Mouse (Mus musculus): ENCODE results near the gene Ankub1. TPM values are rescaled to one million over a fixed set of nuclear protein-coding genes. Genes with fewer than 3 reads are reported as not detected.

The Ankub1 gene
- 0.16 and 0.31 TPM in 2 replicates for polyA plus RNA-seq (2014; fragmentation: Nextera tagmentation; extraction: Ambion mirVana)

GRCm38 (mm10) chr3:57692719-57693118 lies at the start of gene Ankub1:
Ankub1 (minus strand) TSS chr3:57692799.
- 28% methylated on average over 2 of the region's 2 CpGs for WGBS
- ATAC-seq (ENCODE audit: low FRiP score) = no peak
- no peak within 1 kb of the TSS for H3K4me2 ChIP-seq (replicated peaks)
- H3K9ac ChIP-seq = no peak within 1 kb of the TSS
- DNase-seq (ENCODE audit: low spot score) = no peak
- no peaks in the 10 kb centered on the region for H3K36me3 ChIP-seq (replicated peaks; ENCODE audit: control insufficient read depth, insufficient read depth)
- H3K27me3 ChIP-seq (ENCODE audit: control insufficient read depth, insufficient read depth, low read length) = no peaks in the 10 kb centered on the region
- H3K4me1 ChIP-seq (replicated peaks; ENCODE audit: control insufficient read depth, insufficient read depth, low read length) = no peaks in the 10 kb centered on the region
- no peak within 1 kb of the TSS for H3K27ac ChIP-seq
- H3K4me3 ChIP-seq (replicated peaks; ENCODE audit: low read length) = no peak within 1 kb of the TSS
- H3K9me3 ChIP-seq (ENCODE audit: control insufficient read depth, low read length) = no peaks in the 10 kb centered on the region

GRCm38 (mm10) chr3:57739830-57740229 lies 47.2 kb upstream of the Ankub1 start:
- H3K9me3 ChIP-seq (ENCODE audit: control insufficient read depth, low read length) = no peaks in the 10 kb centered on the region
- H3K27me3 ChIP-seq (ENCODE audit: control insufficient read depth, insufficient read depth, low read length) = no peaks in the 10 kb centered on the region
- no peaks in the 10 kb centered on the region for H3K36me3 ChIP-seq (replicated peaks; ENCODE audit: control insufficient read depth, insufficient read depth)
- H3K4me1 ChIP-seq (replicated peaks; ENCODE audit: control insufficient read depth, insufficient read depth, low read length) = peaks cover 19% of the 10 kb centered on the region
- H3K4me3 ChIP-seq (replicated peaks; ENCODE audit: low read length) = no peak overlapping the region
- DNase-seq (ENCODE audit: low spot score) (no peak), ATAC-seq (ENCODE audit: low FRiP score) (no peak)
- H3K4me2 ChIP-seq (replicated peaks) = no peak overlapping the region
- WGBS = 92% methylated on average over 1 of the region's 1 CpGs
- no peak overlapping the region for H3K9ac ChIP-seq
- H3K27ac ChIP-seq = no peak overlapping the region

- Histone ChIP-seq H3K4me1 (replicated peaks; ENCODE audit: control insufficient read depth, insufficient read depth, low read length) (peaks cover 20% of the 10 kb centered on the region), H3K9me3 (ENCODE audit: control insufficient read depth, low read length) (no peaks in the 10 kb centered on the region), H3K36me3 (replicated peaks; ENCODE audit: control insufficient read depth, insufficient read depth) (no peaks in the 10 kb centered on the region), H3K4me3 (replicated peaks; ENCODE audit: low read length) (peak overlapping the region; percentile 73), H3K27me3 (ENCODE audit: control insufficient read depth, insufficient read depth, low read length) (no peaks in the 10 kb centered on the region), H3K27ac (peak overlapping the region; percentile 92), H3K4me2 (replicated peaks) (peak overlapping the region; percentile 90), H3K9ac (peak overlapping the region; percentile 69)
- ATAC-seq (ENCODE audit: low FRiP score) (no peak), DNase-seq (ENCODE audit: low spot score) (no peak)
- under 1% methylated on average over 13 of the region's 13 CpGs for WGBS
These were observed 44.0 kb upstream of the Ankub1 start for GRCm38 (mm10) chr3:57736419-57737095.

- under 1% methylated on average over 59 of the region's 59 CpGs for WGBS
- no peaks in the 10 kb centered on the region for H3K9me3 ChIP-seq (ENCODE audit: control insufficient read depth, low read length)
- H3K27ac ChIP-seq = peak within 1 kb of the TSS; percentile 92
- peak within 1 kb of the TSS; percentile 69 for H3K9ac ChIP-seq
- H3K4me2 ChIP-seq (replicated peaks) = peak within 1 kb of the TSS; percentile 90
- peak; percentile 95 for DNase-seq (ENCODE audit: low spot score)
- H3K36me3 ChIP-seq (replicated peaks; ENCODE audit: control insufficient read depth, insufficient read depth) = no peaks in the 10 kb centered on the region
- no peaks in the 10 kb centered on the region for H3K27me3 ChIP-seq (ENCODE audit: control insufficient read depth, insufficient read depth, low read length)
- H3K4me1 ChIP-seq (replicated peaks; ENCODE audit: control insufficient read depth, insufficient read depth, low read length) = peaks cover 20% of the 10 kb centered on the region
- peak within 1 kb of the TSS; percentile 73 for H3K4me3 ChIP-seq (replicated peaks; ENCODE audit: low read length)
- ATAC-seq (ENCODE audit: low FRiP score) = peak; percentile 100
These were observed 43.1 kb upstream of the Ankub1 start, which contains the start of gene Rnf13 for GRCm38 (mm10) chr3:57735511-57736370. Rnf13 (plus strand) TSS chr3:57736062.

- WGBS = 77% methylated on average over 5 of the region's 5 CpGs
- H3K4me1 ChIP-seq (replicated peaks; ENCODE audit: control insufficient read depth, insufficient read depth, low read length) = peaks cover 14% of the 10 kb centered on the region
These were observed 39.8 kb upstream of the Ankub1 start for GRCm38 (mm10) chr3:57732206-57732915.

GRCm38 (mm10) chr3:57714151-57714550 lies 21.6 kb upstream of the Ankub1 start:
- DNase-seq (ENCODE audit: low spot score) (no peak), ATAC-seq (ENCODE audit: low FRiP score) (no peak)
- Histone ChIP-seq H3K9ac (no peak overlapping the region), H3K27me3 (ENCODE audit: control insufficient read depth, insufficient read depth, low read length) (no peaks in the 10 kb centered on the region), H3K4me2 (replicated peaks) (no peak overlapping the region), H3K36me3 (replicated peaks; ENCODE audit: control insufficient read depth, insufficient read depth) (no peaks in the 10 kb centered on the region), H3K9me3 (ENCODE audit: control insufficient read depth, low read length) (no peaks in the 10 kb centered on the region), H3K4me1 (replicated peaks; ENCODE audit: control insufficient read depth, insufficient read depth, low read length) (no peaks in the 10 kb centered on the region), H3K27ac (no peak overlapping the region), H3K4me3 (replicated peaks; ENCODE audit: low read length) (no peak overlapping the region)
- WGBS = 91% methylated on average over 6 of the region's 6 CpGs

More at GRCm38 (mm10) chr3:57732206-57732915, 39.8 kb upstream of the Ankub1 start:
- Histone ChIP-seq H3K9ac (no peak overlapping the region), H3K27ac (no peak overlapping the region), H3K4me2 (replicated peaks) (no peak overlapping the region), H3K4me3 (replicated peaks; ENCODE audit: low read length) (no peak overlapping the region), H3K36me3 (replicated peaks; ENCODE audit: control insufficient read depth, insufficient read depth) (no peaks in the 10 kb centered on the region), H3K9me3 (ENCODE audit: control insufficient read depth, low read length) (no peaks in the 10 kb centered on the region), H3K27me3 (ENCODE audit: control insufficient read depth, insufficient read depth, low read length) (no peaks in the 10 kb centered on the region)
- ATAC-seq (ENCODE audit: low FRiP score) = no peak
- no peak for DNase-seq (ENCODE audit: low spot score)

- ATAC-seq (ENCODE audit: low FRiP score) (no peak), DNase-seq (ENCODE audit: low spot score) (no peak)
- H3K27me3 ChIP-seq (ENCODE audit: control insufficient read depth, insufficient read depth, low read length) = no peaks in the 10 kb centered on the region
- H3K4me1 ChIP-seq (replicated peaks; ENCODE audit: control insufficient read depth, insufficient read depth, low read length) = no peaks in the 10 kb centered on the region
- no peak overlapping the region for H3K27ac ChIP-seq
- H3K4me2 ChIP-seq (replicated peaks) = no peak overlapping the region
- no peaks in the 10 kb centered on the region for H3K36me3 ChIP-seq (replicated peaks; ENCODE audit: control insufficient read depth, insufficient read depth)
- H3K4me3 ChIP-seq (replicated peaks; ENCODE audit: low read length) = no peak overlapping the region
- H3K9ac ChIP-seq = no peak overlapping the region
- no peaks in the 10 kb centered on the region for H3K9me3 ChIP-seq (ENCODE audit: control insufficient read depth, low read length)
- WGBS = 98% methylated on average over 9 of the region's 9 CpGs
These were observed 4.2 kb upstream of the Ankub1 start for GRCm38 (mm10) chr3:57696779-57697178.

- DNase-seq (ENCODE audit: low spot score) (no peak), ATAC-seq (ENCODE audit: low FRiP score) (no peak)
- WGBS = 97% methylated on average over 4 of the region's 4 CpGs
- Histone ChIP-seq H3K4me3 (replicated peaks; ENCODE audit: low read length) (no peak overlapping the region), H3K4me1 (replicated peaks; ENCODE audit: control insufficient read depth, insufficient read depth, low read length) (no peaks in the 10 kb centered on the region), H3K9me3 (ENCODE audit: control insufficient read depth, low read length) (no peaks in the 10 kb centered on the region), H3K9ac (no peak overlapping the region), H3K27me3 (ENCODE audit: control insufficient read depth, insufficient read depth, low read length) (no peaks in the 10 kb centered on the region), H3K36me3 (replicated peaks; ENCODE audit: control insufficient read depth, insufficient read depth) (no peaks in the 10 kb centered on the region), H3K27ac (no peak overlapping the region), H3K4me2 (replicated peaks) (no peak overlapping the region)
These were observed 3.6 kb upstream of the Ankub1 start for GRCm38 (mm10) chr3:57696249-57696648.

GRCm38 (mm10) chr3:57691772-57692171 lies 827 bp downstream of the Ankub1 start:
- DNase-seq (ENCODE audit: low spot score) (no peak), ATAC-seq (ENCODE audit: low FRiP score) (no peak)
- WGBS = 85% methylated on average over 4 of the region's 4 CpGs
- no peaks in the 10 kb centered on the region for H3K36me3 ChIP-seq (replicated peaks; ENCODE audit: control insufficient read depth, insufficient read depth)
- no peaks in the 10 kb centered on the region for H3K27me3 ChIP-seq (ENCODE audit: control insufficient read depth, insufficient read depth, low read length)
- no peak overlapping the region for H3K4me3 ChIP-seq (replicated peaks; ENCODE audit: low read length)
- H3K27ac ChIP-seq = no peak overlapping the region
- H3K9ac ChIP-seq = no peak overlapping the region
- no peak overlapping the region for H3K4me2 ChIP-seq (replicated peaks)
- H3K9me3 ChIP-seq (ENCODE audit: control insufficient read depth, low read length) = no peaks in the 10 kb centered on the region
- no peaks in the 10 kb centered on the region for H3K4me1 ChIP-seq (replicated peaks; ENCODE audit: control insufficient read depth, insufficient read depth, low read length)

Data from hindbrain, embryonic 14.5 days (tissue).